Mouse (Mus musculus) heart, postnatal 4 days (tissue): ENCODE data around the gene Leng1. TPM values are rescaled to one million over a fixed set of nuclear protein-coding genes. Genes with fewer than 3 reads are reported as not detected.

Experiments
- DNase-seq: peaks from one replicate; pipeline ENCODE4 v3.0.0; 2021
- microRNA-seq, 2 experiments: library from miRNA; unstranded; fragments of <30 nt; microRNA quantifications; one replicate each; pipeline ENCODE4 v1.2.0; 2021 to 2022
- total RNA-seq, 2 experiments: library from RNA; stranded (reverse); gene quantifications; 2 replicates each; pipeline ENCODE4 v1.2.3; 2021

The Leng1 gene
- total RNA-seq, 2 experiments from 2014 or later, result 8.5 to 10.2 TPM

GRCm38 (mm10) chr7:3629543-3630477 lies 35.8 kb downstream of the Leng1 start, which contains the start of the genes Tfpt and Prpf31:
Gene Tfpt, minus strand, starts transcription at chr7:3629929.
Gene Prpf31, plus strand, starts transcription at chr7:3629985.
- peak; percentile 91 for DNase-seq

- no peak for DNase-seq
Measured at GRCm38 (mm10) chr7:3629030-3629429, 36.6 kb downstream of the Leng1 start.

- DNase-seq, result peak; percentile 88
Measured at GRCm38 (mm10) chr7:3617242-3617995, 48.2 kb downstream of the Leng1 start, which contains the start of gene Ndufa3. Gene Ndufa3, plus strand, starts transcription at chr7:3617373.

- DNase-seq, result no peak
Measured at GRCm38 (mm10) chr7:3616389-3617241, 49.0 kb downstream of the Leng1 start.

GRCm38 (mm10) chr7:3616057-3616388 lies 49.6 kb downstream of the Leng1 start, which contains the start of gene Oscar:
Gene Oscar, minus strand, starts transcription at chr7:3616157.
- DNase-seq, result no peak

- no peak for DNase-seq
Measured at GRCm38 (mm10) chr7:3614021-3614420, 51.6 kb downstream of the Leng1 start.

GRCm38 (mm10) chr7:3611006-3611405 lies 54.6 kb downstream of the Leng1 start:
- DNase-seq, result no peak

GRCm38 (mm10) chr7:3610437-3610836 lies 55.2 kb downstream of the Leng1 start:
- no peak for DNase-seq

Small RNA genes lying within 50 kb of the gene (microRNA-seq; reads per million reads assigned to microRNA genes)
- 5.1 to 5.2 reads per million in 2 experiments for gene Mir3572

Other genes with a start within 250 kb of the Leng1 start
- gene Cacng6, start 241.6 kb downstream of the Leng1 start, total RNA-seq, result 1 to 10 TPM; 7.9 to 9.0 TPM
- gene Tarm1, start 163.2 kb downstream of the Leng1 start, total RNA-seq, result not detected
- gene Oscar, start 49.7 kb downstream of the Leng1 start, total RNA-seq, result under 1 TPM; 0.52 to 0.81 TPM
- gene Ndufa3, start 48.5 kb downstream of the Leng1 start, total RNA-seq, result 1,000 to 10,000 TPM; 1,232 to 1,303 TPM
- 10 to 100 TPM; 18.0 to 23.0 TPM for gene Tfpt, start 35.9 kb downstream of the Leng1 start, total RNA-seq
- gene Prpf31, start 35.9 kb downstream of the Leng1 start, total RNA-seq, result 10 to 100 TPM; 37.5 to 40.3 TPM
- 10 to 100 TPM; 37.9 to 38.3 TPM for gene Cnot3, start 20.6 kb downstream of the Leng1 start, total RNA-seq
- 1 to 10 TPM; 2.2 to 2.4 TPM for gene Tmc4, start 11.7 kb upstream of the Leng1 start, total RNA-seq
- 100 to 1,000 TPM; 127 to 133 TPM for gene Tsen34, start 27.0 kb upstream of the Leng1 start, total RNA-seq
- 10 to 100 TPM; 29.7 to 32.3 TPM for gene Mboat7, start 27.7 kb upstream of the Leng1 start, total RNA-seq
- 100 to 1,000 TPM; 875 to 920 TPM for gene Rps9, start 38.2 kb upstream of the Leng1 start, total RNA-seq
- under 1 TPM; 0.43 to 0.64 TPM for gene Pirb, start 54.6 kb upstream of the Leng1 start, total RNA-seq
- gene Gm15448, start 159.8 kb upstream of the Leng1 start, total RNA-seq, result not detected
- under 1 TPM in 1 of 2 experiments, not detected in 1; 0.14 TPM for gene Pira2, start 179.2 kb upstream of the Leng1 start, total RNA-seq
- under 1 TPM in 1 of 2 experiments, not detected in 1; 0.29 TPM for gene Gm14548, start 232.3 kb upstream of the Leng1 start, total RNA-seq
- under 1 TPM; 0.12 to 0.14 TPM for gene Lilra6, start 249.7 kb upstream of the Leng1 start, total RNA-seq